20 mouse cellular contexts compared by ENCODE assay signal in genomic region chr16:36941895-36942294, GRCm38 (mm10). TPM values are rescaled to one million over a fixed set of nuclear protein-coding genes. Genes with fewer than 3 reads are reported as not detected.
DNase-seq lines count a peak whose midpoint lies in the region; ATAC-seq and TF ChIP-seq lines count a peak whose summit lies in the region.
"Had no signal": no experiment of that assay in that cellular context is flagged by ENCODE, and none has a peak within 500 bp of the region (broad histone marks: within the 10 kb centered on the region; RNA-seq: fewer than 3 reads in every experiment).

No protein-coding gene starts in this region.

- H3K4me1 ChIP-seq in megakaryocyte, embryonic 14.5 days, result peaks cover 73% of the 10 kb centered on the region
- peaks cover 7% of the 10 kb centered on the region; the same call in 1 of the 2 replicates for H3K4me1 ChIP-seq in kidney, adult 2 months (ENCODE audit: control insufficient read depth, insufficient read depth, low read length)
- H3K4me1 ChIP-seq: hindbrain, embryonic 13.5 days; limb, embryonic 12.5 days; stomach, embryonic 15.5 days had no signal

- no peaks in the 10 kb centered on the region for H3K9me3 ChIP-seq in megakaryocyte, embryonic 14.5 days
- H3K9me3 ChIP-seq: embryonic facial prominence, embryonic 13.5 days; hindbrain, embryonic 13.5 days; limb, embryonic 12.5 days; liver, embryonic 13.5 days; stomach, embryonic 15.5 days had no signal

- H3K4me3 ChIP-seq in gastrocnemius, adult 2 months, result no peak overlapping the region
- H3K4me3 ChIP-seq in megakaryocyte, embryonic 14.5 days (replicated peaks), result peak overlapping the region; percentile 48
- no peak overlapping the region for H3K4me3 ChIP-seq in kidney, adult 2 months (ENCODE audit: insufficient read depth, low read depth, low read length)
- H3K4me3 ChIP-seq: embryonic facial prominence, embryonic 13.5 days; hindbrain, embryonic 13.5 days; limb, embryonic 12.5 days; liver, embryonic 13.5 days; stomach, embryonic 15.5 days had no signal

- WGBS in kidney, adult 2 months, result 59% methylated on average over 4 of the region's 4 CpGs

- DNase-seq in gastrocnemius, adult 2 months, result peak; percentile 44
- DNase-seq in gastrocnemius, postnatal 4 days (ENCODE audit: low spot score in 2 of 2), result no peak
- peak; percentile 57 for DNase-seq in adipocyte (ENCODE audit: low spot score)
- peak; percentile 45 for DNase-seq in retina, embryonic 14.5 days (ENCODE audit: low spot score)
- no peak for DNase-seq in kidney, adult 2 months
- no peak for DNase-seq in embryo, embryonic 10 days (ENCODE audit: low spot score)
- DNase-seq: cerebellum, adult 11-12 months; cerebellum, postnatal 10 days; forebrain, postnatal 0 days; gastrocnemius, postnatal 25 days; liver, embryonic 13.5 days; lung, adult 2 months; lung, postnatal 14 days; midbrain, embryonic 14.5 days had no signal

- TF ChIP-seq CTCF in gastrocnemius, adult 2 months (IDR thresholded peaks at IDR 0.05), result no peak
- TF ChIP-seq CTCF in kidney, adult 2 months (conservative IDR thresholded peaks at IDR 0.05; ENCODE audit: insufficient read depth, insufficient read length, low read depth, low read length), result no peak

- H3K36me3 ChIP-seq in megakaryocyte, embryonic 14.5 days (replicated peaks; ENCODE audit: low read length), result peaks cover 75% of the 10 kb centered on the region
- no peaks in the 10 kb centered on the region for H3K36me3 ChIP-seq in kidney, adult 2 months (ENCODE audit: control insufficient read depth, insufficient read depth, low read length)
- H3K36me3 ChIP-seq: embryonic facial prominence, embryonic 13.5 days; hindbrain, embryonic 13.5 days; limb, embryonic 12.5 days; liver, embryonic 13.5 days; stomach, embryonic 15.5 days had no signal

- TF ChIP-seq POLR2A in kidney, adult 2 months (IDR thresholded peaks at IDR 0.05; ENCODE audit: low read depth, low read length), result no peak

- no peaks in the 10 kb centered on the region for H3K27me3 ChIP-seq in megakaryocyte, embryonic 14.5 days (replicated peaks)
- H3K27me3 ChIP-seq in kidney, adult 2 months (replicated peaks; ENCODE audit: control insufficient read depth, insufficient read depth, low read length), result no peaks in the 10 kb centered on the region
- H3K27me3 ChIP-seq: embryonic facial prominence, embryonic 13.5 days; hindbrain, embryonic 13.5 days; limb, embryonic 12.5 days; liver, embryonic 13.5 days; stomach, embryonic 15.5 days had no signal

- H3K27ac ChIP-seq in gastrocnemius, adult 2 months, result peak overlapping the region; percentile 93
- no peak overlapping the region for H3K27ac ChIP-seq in kidney, adult 2 months (ENCODE audit: insufficient read depth, low read depth, low read length)
- H3K27ac ChIP-seq: embryonic facial prominence, embryonic 13.5 days; hindbrain, embryonic 13.5 days; limb, embryonic 12.5 days; liver, embryonic 13.5 days; stomach, embryonic 15.5 days had no signal

- ATAC-seq in megakaryocyte, adult 5-6 weeks (ENCODE audit: poor library complexity, severe bottlenecking), result no peak
- ATAC-seq: forebrain, postnatal 0 days had no signal

- intact Hi-C loops in gastrocnemius, adult 2 months (cut with DNase I), result no loop called here

RNA-seq across cellular contexts. Expression of gene Hcls1, which starts 7.1 kb away (rescaled TPM):
- total RNA-seq in gastrocnemius, adult 2 months (2021), result 1 to 10 TPM; 1.6 to 2.7 TPM
- total RNA-seq in gastrocnemius, postnatal 4 days (2021), result 1 to 10 TPM; 7.2 to 8.3 TPM
- polyA plus RNA-seq in megakaryocyte, embryonic 14.5 days (2012; ENCODE audit: insufficient read depth, low replicate concordance), result 47.6 and 219 TPM in 2 replicates
- total RNA-seq in megakaryocyte, adult 5-6 weeks (2015), result 53.0 and 69.8 TPM in 2 replicates
- 404 and 424 TPM in 2 replicates for total RNA-seq in megakaryocyte, adult 5-6 weeks (2017)
- polyA plus RNA-seq in kidney, adult 2 months (2012; rRNA removed), result 5.8 and 10.9 TPM in 2 replicates

RNA-seq across cellular contexts. Expression of gene Fbxo40, which starts 48.4 kb away (rescaled TPM):
- 100 to 1,000 TPM; 258 to 380 TPM for total RNA-seq in gastrocnemius, adult 2 months (2021)
- 10 to 100 TPM in 1 of 2 experiments, 1 to 10 TPM in 1; 9.6 to 13.1 TPM for total RNA-seq in gastrocnemius, postnatal 4 days (2021)
- 0.09 TPM in 1 of 2 replicates, not detected in the other for polyA plus RNA-seq in megakaryocyte, embryonic 14.5 days (2012; ENCODE audit: insufficient read depth, low replicate concordance)
- not detected in 2 replicates for total RNA-seq in megakaryocyte, adult 5-6 weeks (2015)
- total RNA-seq in megakaryocyte, adult 5-6 weeks (2017), result 0.04 and 0.33 TPM in 2 replicates
- polyA plus RNA-seq in kidney, adult 2 months (2012; rRNA removed), result 9.0 and 9.4 TPM in 2 replicates
- polyA plus RNA-seq: embryonic facial prominence, embryonic 13.5 days; hindbrain, embryonic 13.5 days; liver, embryonic 13.5 days; midbrain, embryonic 14.5 days had no signal

Comparison
In these comparisons a context has a peak if more than half of its experiments do, and no peak if none do; other contexts are left out.
1. DNase-seq: peak in gastrocnemius, adult 2 months (single experiment), adipocyte (single experiment) and retina, embryonic 14.5 days (single experiment); none in gastrocnemius, postnatal 4 days (0 of 2), kidney, adult 2 months (single experiment) and embryo, embryonic 10 days (single experiment).
2. RNA of gene Fbxo40, which starts 48.4 kb away (total RNA-seq): 258 to 380 TPM in gastrocnemius, adult 2 months; 9.6 to 13.1 TPM in gastrocnemius, postnatal 4 days and 0.04 to 0.33 TPM in megakaryocyte, adult 5-6 weeks; every median in the first group is over 10 times any median in the second.
3. RNA of gene Hcls1, which starts 7.1 kb away (total RNA-seq): 53.0 to 424 TPM in megakaryocyte, adult 5-6 weeks; 7.2 to 8.3 TPM in gastrocnemius, postnatal 4 days and 1.6 to 2.7 TPM in gastrocnemius, adult 2 months; every median in the first group is over 4 times any median in the second.